Mouse (Mus musculus): Measurements from ENCODE around the gene Sec24c. TPM values are rescaled to one million over a fixed set of nuclear protein-coding genes. Genes with fewer than 3 reads are reported as not detected.

Gene Sec24c
- polyA plus RNA-seq, 1 experiment from 2014 or later, result 90.7 TPM

DNA sequence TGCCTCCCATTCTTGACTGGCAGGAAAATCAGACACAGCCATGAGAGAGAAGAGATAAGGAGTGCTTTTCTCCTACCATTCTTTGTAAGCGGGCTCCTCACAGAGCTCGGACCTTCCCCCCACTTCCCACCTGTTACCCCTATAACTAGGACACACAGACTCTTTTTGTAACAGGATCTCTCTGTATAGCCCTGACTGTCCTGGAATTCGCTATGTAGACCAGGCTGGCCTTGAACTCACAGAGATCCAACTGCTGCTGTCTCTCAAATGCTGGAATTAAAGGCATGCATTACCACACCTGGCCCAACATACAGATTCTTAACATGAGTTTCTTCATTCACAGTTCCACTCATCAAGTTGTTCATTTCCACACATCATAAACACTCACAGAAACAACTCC lies 11.4 kb upstream of the Sec24c start:
- peaks cover 41% of the 10 kb centered on the region for H3K4me1 ChIP-seq
- ATAC-seq (ENCODE audit: low FRiP score, low read depth), result no peak
- no peak overlapping the region for H3K27ac ChIP-seq
- WGBS, result 83% methylated on average over 3 of the region's 3 CpGs
- peaks cover 8% of the 10 kb centered on the region; the same call in 1 of the 2 replicates for H3K27me3 ChIP-seq
- peak overlapping the region; percentile 71 for H3K4me3 ChIP-seq
- H3K9me3 ChIP-seq, result no peaks in the 10 kb centered on the region
- H3K36me3 ChIP-seq, result no peaks in the 10 kb centered on the region
- H3K4me2 ChIP-seq (replicated peaks), result peak overlapping the region; percentile 86
- H3K9ac ChIP-seq, result peak overlapping the region; percentile 83; the same call in 1 of the 2 replicates

DNA sequence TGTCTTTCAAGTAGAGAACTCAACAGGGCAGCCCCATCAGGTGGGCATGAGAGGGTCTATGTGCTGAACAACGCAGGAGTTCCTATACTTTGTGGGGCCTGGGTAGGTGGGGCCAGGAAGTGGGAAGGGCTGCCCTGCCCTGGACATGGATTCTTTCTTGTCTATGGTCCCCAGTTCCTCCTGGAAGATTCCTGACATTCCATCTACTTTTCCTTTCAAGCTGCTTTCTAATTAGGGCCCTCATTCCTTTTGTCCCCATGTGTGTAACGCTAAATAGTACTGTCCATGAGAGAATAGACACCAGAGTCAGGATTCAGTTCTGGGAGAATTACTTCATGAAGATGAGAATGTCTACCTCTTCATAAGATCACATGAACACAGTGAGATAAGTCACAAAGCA lies 10.5 kb upstream of the Sec24c start:
- peak overlapping the region; percentile 31 for H3K9ac ChIP-seq

DNA sequence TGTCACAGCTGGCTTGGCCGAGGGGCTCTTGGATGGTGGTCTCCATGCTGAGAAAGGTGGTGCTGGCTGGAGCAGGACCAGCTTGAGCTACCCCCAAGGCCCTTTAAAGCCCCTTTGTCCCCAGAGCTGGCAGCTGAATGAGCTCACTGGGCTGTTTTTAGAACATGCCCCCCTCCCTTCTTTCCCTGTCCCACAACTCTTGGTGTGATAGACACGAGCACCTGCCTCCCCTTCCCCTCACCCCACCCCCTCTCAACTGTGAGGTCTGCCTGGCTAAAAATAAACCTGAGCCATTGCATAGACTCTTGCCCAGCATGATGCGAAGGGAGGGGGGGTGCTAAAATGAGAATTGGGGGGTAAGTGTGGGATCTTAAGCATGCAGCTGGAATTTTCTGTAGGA lies 9.7 kb upstream of the Sec24c start:
- peak; percentile 39 for ATAC-seq (ENCODE audit: low FRiP score, low read depth)
- H3K4me3 ChIP-seq, result peak overlapping the region; percentile 71
- H3K27ac ChIP-seq, result peak overlapping the region; percentile 79
- peak overlapping the region; percentile 43; the same call in 1 of the 2 replicates for H3K9ac ChIP-seq
- H3K4me2 ChIP-seq (replicated peaks), result peak overlapping the region; percentile 41
- no peaks in the 10 kb centered on the region for H3K36me3 ChIP-seq
- H3K9me3 ChIP-seq, result no peaks in the 10 kb centered on the region
- 41% methylated on average over 3 of the region's 3 CpGs for WGBS
- H3K27me3 ChIP-seq, result peaks cover 21% of the 10 kb centered on the region
- H3K4me1 ChIP-seq, result peaks cover 41% of the 10 kb centered on the region

More for the DNA sequence above, 10.5 kb upstream of the Sec24c start:
- no peaks in the 10 kb centered on the region for H3K9me3 ChIP-seq
- 58% methylated on average over 2 of the region's 2 CpGs for WGBS
- no peaks in the 10 kb centered on the region for H3K36me3 ChIP-seq
- peaks cover 41% of the 10 kb centered on the region for H3K4me1 ChIP-seq
- H3K27ac ChIP-seq, result peak overlapping the region; percentile 79; the same call in 1 of the 2 replicates
- H3K27me3 ChIP-seq, result peaks cover 16% of the 10 kb centered on the region
- H3K4me2 ChIP-seq (replicated peaks), result peak overlapping the region; percentile 41
- H3K4me3 ChIP-seq, result peak overlapping the region; percentile 71
- ATAC-seq (ENCODE audit: low FRiP score, low read depth), result no peak

DNA sequence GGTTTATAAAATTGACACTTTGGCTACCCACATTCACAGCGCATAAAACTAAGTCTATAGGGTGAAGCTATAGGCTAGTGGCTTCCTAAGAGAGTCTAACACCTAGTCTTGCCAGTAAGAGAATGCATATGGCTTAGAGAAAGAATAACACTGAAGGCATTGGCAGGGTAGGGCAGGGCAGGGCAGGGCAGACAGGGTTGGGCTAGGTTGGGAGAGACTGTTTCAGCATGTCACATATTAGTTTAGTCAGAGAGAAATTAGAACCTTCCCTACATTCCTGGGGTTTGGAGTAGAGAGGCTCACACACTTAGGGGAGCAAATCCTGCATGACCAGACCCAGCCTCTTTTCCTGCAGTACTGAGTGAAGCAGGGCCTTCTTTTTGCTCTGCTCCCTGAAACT lies 6.6 kb upstream of the Sec24c start:
- Histone ChIP-seq H3K4me2 (replicated peaks) (no peak overlapping the region), H3K27ac (no peak overlapping the region), H3K4me3 (no peak overlapping the region), H3K36me3 (no peaks in the 10 kb centered on the region; the same call in 1 of the 2 replicates), H3K9me3 (no peaks in the 10 kb centered on the region), H3K9ac (no peak overlapping the region), H3K27me3 (peaks cover 24% of the 10 kb centered on the region), H3K4me1 (peaks cover 24% of the 10 kb centered on the region)
- 72% methylated on average over 1 of the region's 1 CpGs for WGBS
- ATAC-seq (ENCODE audit: low FRiP score, low read depth), result no peak

DNA sequence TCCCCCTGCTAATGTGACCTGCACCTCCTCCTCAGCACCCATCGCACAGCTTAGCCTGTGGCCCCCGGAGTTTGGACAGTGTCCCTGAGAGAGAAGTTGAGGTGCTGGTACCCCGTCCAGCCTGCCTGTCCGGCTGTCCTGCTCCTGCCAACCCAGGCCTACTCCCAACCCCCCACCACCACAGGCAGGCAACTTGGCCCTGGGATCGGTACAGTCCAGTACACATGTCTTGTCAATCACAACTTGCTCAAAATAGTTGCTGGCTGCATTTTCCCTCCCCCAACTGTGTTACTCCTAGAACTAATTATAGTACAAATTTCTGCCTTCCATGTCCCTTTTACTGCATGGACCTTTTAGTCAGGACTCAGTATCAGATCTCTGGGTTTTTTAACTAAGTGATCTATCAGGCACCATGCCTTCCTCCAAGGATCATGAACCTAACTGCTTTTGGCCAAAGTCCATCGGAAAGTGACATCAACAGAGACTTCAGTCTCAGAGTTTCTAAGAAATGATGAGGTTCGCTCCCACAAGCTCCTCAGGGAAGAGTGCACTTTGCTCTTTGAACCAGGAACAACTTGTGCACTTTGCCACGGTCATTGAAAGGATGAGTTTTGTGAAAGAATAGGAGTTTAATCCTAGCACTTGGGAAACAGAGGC lies 5.8 kb upstream of the Sec24c start, which contains the start of gene Synpo2l:
Gene Synpo2l, minus strand, starts transcription at position 201 of the 657 bp plus-strand sequence.
- peak; percentile 55; the same call in 1 of the 2 replicates for ATAC-seq (ENCODE audit: low FRiP score, low read depth)
- Histone ChIP-seq H3K4me1 (peaks cover 17% of the 10 kb centered on the region), H3K27me3 (peaks cover 24% of the 10 kb centered on the region), H3K9me3 (no peaks in the 10 kb centered on the region), H3K4me3 (no peak within 1 kb of the TSS), H3K9ac (no peak within 1 kb of the TSS), H3K36me3 (no peaks in the 10 kb centered on the region; the same call in 1 of the 2 replicates), H3K27ac (no peak within 1 kb of the TSS), H3K4me2 (replicated peaks) (no peak within 1 kb of the TSS)
- WGBS, result 82% methylated on average over 8 of the region's 8 CpGs

DNA sequence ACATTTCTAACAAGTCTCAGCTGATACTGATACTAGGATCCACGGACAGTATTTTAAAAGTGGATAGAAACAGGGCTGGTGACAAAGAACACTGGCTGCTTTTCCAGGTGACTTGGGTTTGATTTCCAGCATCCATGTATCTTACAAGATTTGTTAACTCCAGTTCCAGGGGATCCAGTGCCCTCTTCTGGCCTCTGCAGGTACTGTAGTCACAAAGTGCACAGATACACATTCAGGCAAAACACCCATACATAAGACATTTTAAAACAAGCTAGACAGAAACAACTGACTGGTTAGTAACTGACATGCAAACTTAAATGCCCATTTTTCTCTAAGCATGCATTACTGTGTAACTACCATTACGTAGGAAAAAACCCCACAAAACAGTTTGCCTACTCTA lies 1.1 kb upstream of the Sec24c start:
- no peak overlapping the region for H3K27ac ChIP-seq
- H3K4me2 ChIP-seq (replicated peaks), result peak overlapping the region; percentile 7; the same call in 1 of the 2 replicates
- no peak for ATAC-seq (ENCODE audit: low FRiP score, low read depth)
- H3K4me3 ChIP-seq, result no peak overlapping the region
- peaks cover 24% of the 10 kb centered on the region for H3K36me3 ChIP-seq
- peaks cover 14% of the 10 kb centered on the region for H3K27me3 ChIP-seq
- WGBS, result 92% methylated on average over 2 of the region's 2 CpGs
- no peak overlapping the region for H3K9ac ChIP-seq
- H3K9me3 ChIP-seq, result no peaks in the 10 kb centered on the region
- H3K4me1 ChIP-seq, result peaks cover 16% of the 10 kb centered on the region

DNA sequence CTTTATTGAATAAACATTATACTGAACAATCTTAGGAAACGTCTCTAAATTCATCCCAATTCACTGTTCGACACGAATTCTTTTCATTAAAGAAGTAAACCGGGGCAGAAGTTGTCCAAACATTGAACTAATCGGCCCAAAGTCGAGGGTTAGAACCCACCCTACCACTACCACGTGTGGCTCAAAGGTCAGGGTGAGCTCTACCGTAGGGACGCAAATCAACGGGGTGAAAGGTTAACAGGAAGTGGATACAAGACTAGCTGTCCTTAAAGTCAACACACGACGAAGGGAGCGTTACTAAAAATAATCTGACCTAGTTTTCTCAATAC lies 409 bp upstream of the Sec24c start:
- peak overlapping the region; percentile 57 for H3K9ac ChIP-seq
- no peaks in the 10 kb centered on the region for H3K9me3 ChIP-seq
- peak overlapping the region; percentile 82 for H3K4me3 ChIP-seq
- ATAC-seq (ENCODE audit: low FRiP score, low read depth), result peak; percentile 45
- H3K36me3 ChIP-seq, result peaks cover 31% of the 10 kb centered on the region
- H3K4me1 ChIP-seq, result peaks cover 16% of the 10 kb centered on the region
- peak overlapping the region; percentile 96 for H3K27ac ChIP-seq
- H3K27me3 ChIP-seq, result peaks cover 7% of the 10 kb centered on the region; the same call in 1 of the 2 replicates
- H3K4me2 ChIP-seq (replicated peaks), result peak overlapping the region; percentile 71
- 13% methylated on average over 13 of the region's 13 CpGs for WGBS

DNA sequence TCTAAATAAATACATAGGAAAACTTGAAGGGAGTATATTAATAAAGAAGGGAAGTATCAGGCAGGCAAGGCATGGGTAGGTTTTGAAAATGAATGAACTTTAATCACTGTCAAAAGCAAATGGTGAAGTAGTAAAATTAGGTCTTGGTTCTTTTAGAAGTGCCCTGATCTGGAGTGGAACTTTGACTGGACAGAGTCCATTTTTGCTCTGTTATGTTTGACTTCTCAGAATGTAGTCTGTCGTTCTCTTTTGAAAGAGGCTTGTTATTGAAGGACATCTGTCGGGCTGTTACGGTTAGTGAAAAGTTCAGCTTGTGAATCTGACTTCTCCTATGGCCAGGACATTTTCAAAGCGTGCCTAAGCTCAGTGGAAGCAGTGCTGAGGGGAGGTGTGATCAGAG lies 3.8 kb downstream of the Sec24c start:
- ATAC-seq (ENCODE audit: low FRiP score, low read depth), result no peak
- 94% methylated on average over 4 of the region's 4 CpGs for WGBS
- H3K36me3 ChIP-seq, result peaks cover 73% of the 10 kb centered on the region
- H3K4me3 ChIP-seq, result no peak overlapping the region
- no peaks in the 10 kb centered on the region for H3K9me3 ChIP-seq
- H3K27me3 ChIP-seq, result no peaks in the 10 kb centered on the region
- H3K4me1 ChIP-seq, result peaks cover 16% of the 10 kb centered on the region
- H3K27ac ChIP-seq, result no peak overlapping the region
- H3K4me2 ChIP-seq (replicated peaks), result no peak overlapping the region
- H3K9ac ChIP-seq, result no peak overlapping the region

DNA sequence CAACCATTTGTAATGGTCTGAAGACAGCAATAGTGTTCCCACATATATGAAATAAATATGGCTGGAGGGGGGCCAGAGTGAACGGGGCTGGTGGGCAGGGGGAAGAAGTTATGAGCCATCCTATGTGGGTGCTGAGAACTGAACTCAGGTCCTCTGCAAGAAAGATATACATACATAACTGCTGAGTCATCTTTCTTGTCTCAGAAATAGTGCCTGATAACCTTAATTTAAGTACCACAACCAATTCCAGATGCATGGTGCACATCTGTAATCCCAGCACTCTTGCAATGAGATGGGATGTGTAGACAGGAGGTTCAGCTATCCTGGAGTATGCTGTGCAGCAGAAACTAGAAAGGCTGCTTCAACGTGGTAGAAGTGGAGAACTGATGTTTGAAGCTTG lies 7.6 kb downstream of the Sec24c start:
- Histone ChIP-seq H3K27ac (no peak overlapping the region), H3K4me2 (replicated peaks) (no peak overlapping the region), H3K36me3 (peaks cover 100% of the 10 kb centered on the region), H3K9ac (no peak overlapping the region), H3K27me3 (no peaks in the 10 kb centered on the region), H3K4me3 (no peak overlapping the region), H3K4me1 (no peaks in the 10 kb centered on the region; the same call in 1 of the 2 replicates), H3K9me3 (no peaks in the 10 kb centered on the region)
- ATAC-seq (ENCODE audit: low FRiP score, low read depth), result no peak
- WGBS, result 93% methylated on average over 2 of the region's 2 CpGs

DNA sequence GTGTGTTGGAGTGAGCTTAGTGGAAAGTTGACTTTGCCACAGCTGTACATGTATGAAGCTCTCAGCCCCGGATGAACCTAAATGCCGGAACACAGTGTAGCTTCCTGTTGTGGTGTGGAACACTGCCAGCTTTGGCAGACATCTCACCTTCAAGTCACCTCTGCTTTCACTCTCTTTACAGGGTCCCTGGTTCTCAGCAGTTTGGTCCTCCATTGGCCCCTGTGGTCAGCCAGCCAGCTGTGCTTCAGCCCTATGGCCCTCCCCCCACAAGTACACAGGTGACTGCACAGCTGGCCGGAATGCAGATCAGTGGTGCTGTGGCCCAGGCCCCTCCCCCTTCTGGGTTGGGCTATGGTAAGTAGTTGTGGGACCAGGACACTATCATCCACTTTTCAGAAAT lies 8.4 kb downstream of the Sec24c start:
- Histone ChIP-seq H3K27ac (no peak overlapping the region), H3K9me3 (no peaks in the 10 kb centered on the region), H3K4me1 (no peaks in the 10 kb centered on the region), H3K27me3 (no peaks in the 10 kb centered on the region), H3K9ac (no peak overlapping the region), H3K36me3 (peaks cover 100% of the 10 kb centered on the region), H3K4me2 (replicated peaks) (no peak overlapping the region), H3K4me3 (no peak overlapping the region)
- ATAC-seq (ENCODE audit: low FRiP score, low read depth), result no peak
- WGBS, result 70% methylated on average over 3 of the region's 3 CpGs

DNA sequence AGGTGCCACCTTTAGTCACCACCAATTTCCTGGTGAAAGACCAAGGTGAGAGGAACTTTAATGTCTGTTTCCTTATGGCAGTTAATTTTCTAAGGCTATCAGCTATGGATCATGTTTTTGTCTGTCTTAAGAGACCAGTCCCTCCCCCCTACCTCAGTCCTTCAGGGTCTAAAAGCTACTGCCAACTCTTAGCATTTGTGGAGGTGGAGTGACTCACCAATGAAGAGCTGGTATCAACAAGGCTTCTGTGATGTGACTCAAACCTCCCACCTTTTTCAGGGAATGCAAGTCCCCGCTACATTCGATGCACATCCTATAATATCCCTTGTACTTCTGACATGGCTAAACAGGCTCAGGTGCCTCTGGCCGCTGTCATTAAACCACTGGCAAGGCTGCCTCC lies 12.5 kb downstream of the Sec24c start:
- 93% methylated on average over 3 of the region's 3 CpGs for WGBS
- Histone ChIP-seq H3K27me3 (no peaks in the 10 kb centered on the region), H3K9ac (no peak overlapping the region), H3K36me3 (peaks cover 99% of the 10 kb centered on the region), H3K4me3 (no peak overlapping the region), H3K27ac (no peak overlapping the region), H3K4me1 (no peaks in the 10 kb centered on the region), H3K4me2 (replicated peaks) (no peak overlapping the region), H3K9me3 (no peaks in the 10 kb centered on the region)
- ATAC-seq (ENCODE audit: low FRiP score, low read depth), result no peak

DNA sequence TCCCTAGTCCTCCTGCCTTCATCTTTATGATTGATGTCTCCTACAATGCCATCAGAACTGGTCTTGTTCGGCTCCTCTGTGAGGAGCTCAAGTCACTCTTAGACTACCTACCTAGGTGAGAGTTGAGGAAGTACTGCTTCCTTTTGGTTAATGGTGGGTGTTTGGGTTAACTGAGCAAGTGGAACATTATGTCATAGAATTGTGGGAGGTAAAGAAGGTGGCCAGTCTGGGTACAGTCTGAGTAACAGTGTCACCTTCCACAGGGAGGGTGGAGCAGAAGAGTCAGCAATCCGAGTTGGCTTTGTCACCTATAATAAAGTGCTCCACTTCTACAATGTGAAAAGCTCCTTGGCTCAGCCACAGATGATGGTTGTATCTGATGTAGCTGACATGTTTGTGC lies 14.9 kb downstream of the Sec24c start:
- no peak overlapping the region for H3K4me2 ChIP-seq (replicated peaks)
- H3K4me3 ChIP-seq, result no peak overlapping the region
- no peaks in the 10 kb centered on the region for H3K27me3 ChIP-seq
- no peak for ATAC-seq (ENCODE audit: low FRiP score, low read depth)
- no peak overlapping the region for H3K27ac ChIP-seq
- peaks cover 99% of the 10 kb centered on the region for H3K36me3 ChIP-seq
- 91% methylated on average over 2 of the region's 2 CpGs for WGBS
- H3K9me3 ChIP-seq, result no peaks in the 10 kb centered on the region
- peaks cover 2% of the 10 kb centered on the region; the same call in 1 of the 2 replicates for H3K4me1 ChIP-seq
- no peak overlapping the region for H3K9ac ChIP-seq

DNA sequence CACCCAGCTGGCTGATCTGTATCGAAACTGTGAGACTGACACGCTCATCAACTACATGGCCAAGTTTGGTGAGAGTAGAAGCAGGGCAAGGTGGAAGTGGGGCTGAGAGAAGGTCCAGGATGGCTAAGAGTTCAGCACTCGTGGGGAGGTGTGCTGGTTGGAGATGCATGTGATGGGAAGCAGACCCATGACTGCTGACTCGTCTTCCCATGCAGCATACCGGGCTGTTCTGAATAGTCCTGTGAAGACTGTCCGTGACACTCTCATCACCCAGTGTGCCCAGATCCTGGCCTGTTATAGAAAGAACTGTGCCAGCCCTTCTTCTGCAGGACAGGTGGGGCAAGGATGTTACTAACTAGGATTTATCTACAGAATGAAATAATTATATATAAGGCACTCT lies 17.7 kb downstream of the Sec24c start:
- Histone ChIP-seq H3K36me3 (peaks cover 77% of the 10 kb centered on the region), H3K9ac (no peak overlapping the region), H3K27ac (no peak overlapping the region), H3K27me3 (no peaks in the 10 kb centered on the region), H3K4me3 (no peak overlapping the region), H3K9me3 (no peaks in the 10 kb centered on the region), H3K4me2 (replicated peaks) (no peak overlapping the region), H3K4me1 (peaks cover 20% of the 10 kb centered on the region)
- ATAC-seq (ENCODE audit: low FRiP score, low read depth), result no peak
- WGBS, result 93% methylated on average over 6 of the region's 6 CpGs

All from limb, embryonic 13.5 days (tissue).